Mouse (Mus musculus): ENCODE measurements around the gene Tcf7l1. TPM values are rescaled to one million over a fixed set of nuclear protein-coding genes. Genes with fewer than 3 reads are reported as not detected.
A peak's percentile ranks its signal among the peaks of the same experiment; 100 is the strongest.

The Tcf7l1 gene
- polyA plus RNA-seq, 1 experiment from 2014 or later = 38.2 TPM

GRCm38 (mm10) chr6:72608662-72609184 is 180.3 kb downstream of the Tcf7l1 start:
- ATAC-seq (replicated peaks; ENCODE audit: low FRiP score) = no peak
- Histone ChIP-seq H3K36me3 (peaks cover 91% of the 10 kb centered on the region), H3K4me1 (peaks cover 5% of the 10 kb centered on the region), H3K9ac (no peak overlapping the region), H3K27ac (no peak overlapping the region), H3K4me2 (no peak overlapping the region), H3K9me3 (replicated peaks) (no peaks in the 10 kb centered on the region), H3K4me3 (replicated peaks) (no peak overlapping the region), H3K27me3 (no peaks in the 10 kb centered on the region)
- WGBS = 88% methylated on average over 4 of the region's 4 CpGs

- H3K27me3 ChIP-seq = no peaks in the 10 kb centered on the region
- H3K27ac ChIP-seq = no peak overlapping the region
- H3K9me3 ChIP-seq (replicated peaks) = no peaks in the 10 kb centered on the region
- no peak overlapping the region for H3K4me2 ChIP-seq
- H3K9ac ChIP-seq = no peak overlapping the region
- H3K4me1 ChIP-seq = no peaks in the 10 kb centered on the region
- H3K4me3 ChIP-seq (replicated peaks) = no peak overlapping the region
- H3K36me3 ChIP-seq = peaks cover 91% of the 10 kb centered on the region
- WGBS = 76% methylated on average over 5 of the region's 5 CpGs
- ATAC-seq (replicated peaks; ENCODE audit: low FRiP score) = no peak
Observed at GRCm38 (mm10) chr6:72607676-72608075, 181.4 kb downstream of the Tcf7l1 start.

- no peak overlapping the region for H3K4me2 ChIP-seq
- ATAC-seq (replicated peaks; ENCODE audit: low FRiP score) = no peak
- no peaks in the 10 kb centered on the region for H3K4me1 ChIP-seq
- no peak overlapping the region for H3K4me3 ChIP-seq (replicated peaks)
- WGBS = 82% methylated on average over 4 of the region's 4 CpGs
- no peaks in the 10 kb centered on the region for H3K9me3 ChIP-seq (replicated peaks)
- H3K36me3 ChIP-seq = peaks cover 90% of the 10 kb centered on the region
- H3K9ac ChIP-seq = no peak overlapping the region
- no peak overlapping the region for H3K27ac ChIP-seq
- H3K27me3 ChIP-seq = no peaks in the 10 kb centered on the region
Observed at GRCm38 (mm10) chr6:72607060-72607459, 182.0 kb downstream of the Tcf7l1 start.

DNA sequence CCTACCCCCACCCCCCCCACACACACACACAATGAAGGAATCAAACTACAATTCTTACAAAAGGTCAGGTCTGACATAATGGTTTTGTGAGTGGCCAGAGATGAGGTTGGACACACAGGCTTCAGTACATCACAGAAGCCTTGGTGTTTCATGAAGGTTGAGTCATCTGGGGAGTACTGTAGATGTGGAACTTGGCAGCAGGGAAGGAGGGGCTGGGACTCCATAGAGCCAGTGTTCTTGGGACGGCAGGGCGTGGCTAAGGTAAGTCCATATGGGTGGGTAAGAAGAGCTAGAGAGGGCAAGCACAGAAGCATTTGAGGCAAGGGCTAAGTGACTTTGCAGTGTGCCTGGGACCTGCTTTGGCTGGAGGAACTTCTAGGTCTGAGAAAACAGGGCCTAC is 185.0 kb downstream of the Tcf7l1 start:
- no peak for ATAC-seq (replicated peaks; ENCODE audit: low FRiP score)
- H3K27me3 ChIP-seq = no peaks in the 10 kb centered on the region
- H3K9ac ChIP-seq = no peak overlapping the region
- 78% methylated on average over 2 of the region's 2 CpGs for WGBS
- H3K4me3 ChIP-seq (replicated peaks) = no peak overlapping the region
- no peaks in the 10 kb centered on the region for H3K9me3 ChIP-seq (replicated peaks)
- H3K4me2 ChIP-seq = no peak overlapping the region
- H3K4me1 ChIP-seq = peaks cover 1% of the 10 kb centered on the region
- no peak overlapping the region for H3K27ac ChIP-seq
- peaks cover 61% of the 10 kb centered on the region for H3K36me3 ChIP-seq

DNA sequence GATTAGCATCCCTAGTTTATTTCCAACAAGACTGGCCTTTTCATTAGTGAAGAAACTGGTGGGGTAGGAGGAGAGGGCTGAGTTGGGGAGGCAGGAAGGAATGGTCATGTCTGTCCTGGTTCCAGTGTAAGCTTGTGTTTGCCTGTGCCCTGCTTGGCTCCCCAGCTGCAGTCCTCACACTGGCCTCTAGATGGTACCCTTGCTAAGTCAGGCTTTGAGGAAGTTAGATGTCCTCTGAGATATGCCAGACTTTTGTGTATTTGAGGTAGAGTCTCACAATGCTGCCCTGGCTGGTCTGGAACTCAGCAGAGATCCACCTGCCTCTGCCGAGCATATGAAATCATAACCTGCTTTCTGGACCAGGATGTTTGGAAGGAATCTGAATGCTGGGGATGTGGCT is 187.3 kb downstream of the Tcf7l1 start:
- peaks cover 18% of the 10 kb centered on the region for H3K4me1 ChIP-seq
- no peak overlapping the region for H3K9ac ChIP-seq
- H3K27me3 ChIP-seq = no peaks in the 10 kb centered on the region
- H3K36me3 ChIP-seq = peaks cover 41% of the 10 kb centered on the region
- H3K4me3 ChIP-seq (replicated peaks) = no peak overlapping the region
- no peak for ATAC-seq (replicated peaks; ENCODE audit: low FRiP score)
- H3K27ac ChIP-seq = no peak overlapping the region
- H3K4me2 ChIP-seq = no peak overlapping the region
- 49% methylated on average over 1 of the region's 1 CpGs for WGBS
- no peaks in the 10 kb centered on the region for H3K9me3 ChIP-seq (replicated peaks)

- Histone ChIP-seq H3K4me1 (peaks cover 22% of the 10 kb centered on the region), H3K9me3 (replicated peaks) (no peaks in the 10 kb centered on the region), H3K4me2 (no peak overlapping the region), H3K27me3 (no peaks in the 10 kb centered on the region), H3K9ac (no peak overlapping the region), H3K4me3 (replicated peaks) (no peak overlapping the region), H3K27ac (no peak overlapping the region), H3K36me3 (peaks cover 31% of the 10 kb centered on the region)
- no peak for ATAC-seq (replicated peaks; ENCODE audit: low FRiP score)
- WGBS = 89% methylated on average over 12 of the region's 12 CpGs
Observed at GRCm38 (mm10) chr6:72600771-72601170, 188.3 kb downstream of the Tcf7l1 start.

GRCm38 (mm10) chr6:72600216-72600615 is 188.8 kb downstream of the Tcf7l1 start:
- H3K9ac ChIP-seq = no peak overlapping the region
- 79% methylated on average over 6 of the region's 6 CpGs for WGBS
- H3K9me3 ChIP-seq (replicated peaks) = no peaks in the 10 kb centered on the region
- H3K4me1 ChIP-seq = peaks cover 22% of the 10 kb centered on the region
- no peak for ATAC-seq (replicated peaks; ENCODE audit: low FRiP score)
- H3K4me3 ChIP-seq (replicated peaks) = no peak overlapping the region
- H3K4me2 ChIP-seq = no peak overlapping the region
- no peak overlapping the region for H3K27ac ChIP-seq
- no peaks in the 10 kb centered on the region for H3K27me3 ChIP-seq
- H3K36me3 ChIP-seq = peaks cover 26% of the 10 kb centered on the region

- Histone ChIP-seq H3K36me3 (peaks cover 17% of the 10 kb centered on the region), H3K9me3 (replicated peaks) (no peaks in the 10 kb centered on the region), H3K27me3 (no peaks in the 10 kb centered on the region), H3K9ac (peak overlapping the region; percentile 44), H3K4me2 (peak overlapping the region; percentile 75), H3K27ac (peak overlapping the region; percentile 86), H3K4me3 (replicated peaks) (peak overlapping the region; percentile 61), H3K4me1 (peaks cover 22% of the 10 kb centered on the region)
- ATAC-seq (replicated peaks; ENCODE audit: low FRiP score) = peak; percentile 22; the same call in 1 of the 2 replicates
- 41% methylated on average over 12 of the region's 12 CpGs for WGBS
Observed at GRCm38 (mm10) chr6:72598791-72599557, 190.1 kb downstream of the Tcf7l1 start.

DNA sequence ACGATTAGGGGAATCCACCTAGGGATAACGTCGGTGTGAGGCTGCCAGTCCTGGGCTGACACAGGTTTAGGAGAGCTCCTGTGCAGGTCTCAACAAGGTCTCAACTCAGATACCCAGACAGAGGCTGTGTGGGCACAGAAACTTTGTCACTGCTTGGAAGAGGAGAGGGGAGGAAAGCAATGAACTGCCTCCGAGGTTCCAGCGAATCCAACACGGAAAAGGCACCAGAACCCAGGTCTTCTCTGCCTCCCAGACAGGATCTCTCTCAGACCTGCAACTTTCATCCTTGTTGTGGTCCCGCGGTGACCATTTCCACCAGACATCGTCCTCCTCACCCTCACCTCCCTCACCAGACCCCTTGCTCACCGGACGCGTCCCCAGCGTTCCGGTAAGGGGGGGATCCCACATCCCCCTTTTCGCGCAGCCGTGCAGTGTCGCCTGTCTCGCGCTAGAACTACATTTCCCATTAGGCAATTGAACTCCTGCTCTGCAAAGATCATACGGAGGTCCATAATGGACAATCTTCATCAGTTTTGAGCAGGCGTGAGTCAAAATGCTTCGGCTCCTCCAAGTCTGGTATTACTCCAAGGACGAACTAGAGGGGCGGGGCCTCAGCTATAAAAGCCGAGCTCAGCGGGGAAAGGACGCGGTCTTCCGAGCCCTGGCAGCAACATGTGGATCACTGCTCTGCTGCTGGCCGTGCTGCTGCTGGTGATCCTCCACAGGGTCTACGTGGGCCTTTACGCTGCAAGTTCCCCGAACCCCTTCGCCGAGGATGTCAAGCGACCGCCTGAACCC is 190.9 kb downstream of the Tcf7l1 start, which contains the start of the genes Elmod3 and Retsat:
Elmod3 (minus strand) TSS at position 458 of the 798 bp plus-strand sequence.
Retsat (plus strand) TSS at position 520 of the 798 bp plus-strand sequence.
- ATAC-seq (replicated peaks; ENCODE audit: low FRiP score) = peak; percentile 91
- WGBS = under 1% methylated on average over 38 of the region's 38 CpGs
- peaks cover 10% of the 10 kb centered on the region for H3K36me3 ChIP-seq
- H3K4me1 ChIP-seq = peaks cover 22% of the 10 kb centered on the region
- peak within 1 kb of the TSS; percentile 61 for H3K4me3 ChIP-seq (replicated peaks)
- no peaks in the 10 kb centered on the region for H3K27me3 ChIP-seq
- H3K27ac ChIP-seq = peak within 1 kb of the TSS; percentile 86
- H3K9me3 ChIP-seq (replicated peaks) = no peaks in the 10 kb centered on the region
- peak within 1 kb of the TSS; percentile 75 for H3K4me2 ChIP-seq
- peak within 1 kb of the TSS; percentile 60 for H3K9ac ChIP-seq

GRCm38 (mm10) chr6:72597083-72597874 is 191.8 kb downstream of the Tcf7l1 start:
- no peak for ATAC-seq (replicated peaks; ENCODE audit: low FRiP score)
- H3K4me3 ChIP-seq (replicated peaks) = peak overlapping the region; percentile 61
- 29% methylated on average over 13 of the region's 13 CpGs for WGBS
- H3K4me2 ChIP-seq = peak overlapping the region; percentile 75
- H3K27ac ChIP-seq = peak overlapping the region; percentile 7; the same call in 1 of the 2 replicates
- peaks cover 4% of the 10 kb centered on the region for H3K36me3 ChIP-seq
- H3K9ac ChIP-seq = peak overlapping the region; percentile 60
- peaks cover 22% of the 10 kb centered on the region for H3K4me1 ChIP-seq
- no peaks in the 10 kb centered on the region for H3K27me3 ChIP-seq
- H3K9me3 ChIP-seq (replicated peaks) = no peaks in the 10 kb centered on the region

- H3K9me3 ChIP-seq (replicated peaks) = no peaks in the 10 kb centered on the region
- H3K36me3 ChIP-seq = peaks cover 4% of the 10 kb centered on the region; the same call in 1 of the 2 replicates
- peaks cover 19% of the 10 kb centered on the region for H3K4me1 ChIP-seq
- 48% methylated on average over 5 of the region's 5 CpGs for WGBS
- no peak overlapping the region for H3K4me3 ChIP-seq (replicated peaks)
- no peak for ATAC-seq (replicated peaks; ENCODE audit: low FRiP score)
- no peak overlapping the region for H3K9ac ChIP-seq
- H3K27ac ChIP-seq = no peak overlapping the region
- no peak overlapping the region for H3K4me2 ChIP-seq
- H3K27me3 ChIP-seq = no peaks in the 10 kb centered on the region
Observed at GRCm38 (mm10) chr6:72593914-72594313, 195.1 kb downstream of the Tcf7l1 start.

Measured in kidney, embryonic 15.5 days (tissue).